Mouse (Mus musculus) testis, adult 2 months (tissue): ENCODE data around the gene Pmepa1.

Source experiments
- CTCF ChIP-seq: fragments of 200-500 bp; IDR thresholded peaks from 2 replicates; pipeline ENCODE4 v1.5.1; 2012; ENCODE audit warnings: low read depth, mild to moderate bottlenecking, inconsistent platforms, low read length, moderate library complexity; ENCODE audit not compliant: control insufficient read depth, insufficient read depth, insufficient replicate concordance
- POLR2A ChIP-seq: fragments of 200-500 bp; IDR thresholded peaks from 2 replicates; pipeline ENCODE4 v1.6.1; 2012; ENCODE audit warnings: low read depth, mild to moderate bottlenecking, inconsistent platforms, low read length, moderate library complexity; ENCODE audit not compliant: control insufficient read depth

GRCm38 (mm10) chr2:173203726-173204125 is 72.6 kb downstream of the Pmepa1 start:
- TF ChIP-seq POLR2A (no peak), CTCF (no peak)
